Mouse (Mus musculus): ENCODE measurements at regions not wholly inside any gene's neighbourhood (a gene's known extent, or its start where the extent isn't known, plus 50 kb on each side); places are given as distances from the start of the nearest gene placed in this dataset.
A peak's percentile ranks its signal among the peaks of the same experiment; 100 is the strongest.

- no peak for DNase-seq
These were observed 287.7 kb downstream of the Fam49a start for GRCm38 (mm10) chr12:12549649-12550048.

- DNase-seq, result no peak
These were observed 286.7 kb downstream of the Fam49a start for GRCm38 (mm10) chr12:12548688-12549087.

GRCm38 (mm10) chr12:12547477-12547876 is 285.5 kb downstream of the Fam49a start:
- no peak for DNase-seq

GRCm38 (mm10) chr12:12546372-12547031 is 284.6 kb downstream of the Fam49a start:
- DNase-seq, result no peak

GRCm38 (mm10) chr12:12541076-12542070 is 279.4 kb downstream of the Fam49a start:
- no peak for DNase-seq

GRCm38 (mm10) chr12:12539291-12539690 is 277.4 kb downstream of the Fam49a start:
- DNase-seq, result no peak

GRCm38 (mm10) chr12:12534779-12535178 is 272.8 kb downstream of the Fam49a start:
- DNase-seq, result no peak

- DNase-seq, result no peak
These were observed 268.9 kb downstream of the Fam49a start for GRCm38 (mm10) chr12:12530796-12531195.

GRCm38 (mm10) chr12:12529541-12529940 is 267.6 kb downstream of the Fam49a start:
- DNase-seq, result no peak

- DNase-seq, result no peak
These were observed 266.6 kb downstream of the Fam49a start for GRCm38 (mm10) chr12:12528478-12528981.

- peak; percentile 27 to 39 for DNase-seq
These were observed 266.0 kb downstream of the Fam49a start for GRCm38 (mm10) chr12:12527766-12528477.

- peak; percentile 29 to 55 for DNase-seq
These were observed 265.4 kb downstream of the Fam49a start for GRCm38 (mm10) chr12:12527366-12527765.

GRCm38 (mm10) chr12:12520311-12520852 is 258.4 kb downstream of the Fam49a start:
- no peak for DNase-seq

GRCm38 (mm10) chr12:12518490-12519070 is 256.6 kb downstream of the Fam49a start:
- DNase-seq, result no peak

GRCm38 (mm10) chr12:12517020-12517419 is 255.1 kb downstream of the Fam49a start:
- no peak for DNase-seq

GRCm38 (mm10) chr12:12510764-12511163 is 248.8 kb downstream of the Fam49a start:
- DNase-seq, result no peak

- peak; percentile 27 to 28 for DNase-seq
These were observed 247.4 kb downstream of the Fam49a start for GRCm38 (mm10) chr12:12509164-12509937.

- DNase-seq, result no peak
These were observed 246.7 kb downstream of the Fam49a start for GRCm38 (mm10) chr12:12508487-12509125.

GRCm38 (mm10) chr12:12506671-12507070 is 244.7 kb downstream of the Fam49a start:
- no peak for DNase-seq

- no peak for DNase-seq
These were observed 243.7 kb downstream of the Fam49a start for GRCm38 (mm10) chr12:12505590-12505989.

- no peak for DNase-seq
These were observed 238.0 kb downstream of the Fam49a start for GRCm38 (mm10) chr12:12499903-12500302.

Measured in cerebellum, postnatal 10 days (tissue).